Mouse (Mus musculus) heart, embryonic 14.5 days (tissue): Measurements from ENCODE around the gene Glud1. TPM values are rescaled to one million over a fixed set of nuclear protein-coding genes. Genes with fewer than 3 reads are reported as not detected.

ENCODE experiments used
- ATAC-seq: fragments of 200-750 bp; cut with Nextera tagmentation; 2 replicates; pipeline ENCODE4 v1.8.0; 2017; ENCODE audit warnings: low read depth, moderate TSS enrichment; ENCODE audit not compliant: insufficient number of reproducible peaks, insufficient read depth, low FRiP score
- H3K27ac ChIP-seq, 2 experiments: fragments of 200-500 bp in 1 of 2; fragments of 300-500 bp in 1 of 2; sonication (generic) in 1 of 2; replicated peaks in 1 of 2; 2 replicates each; pipeline ENCODE4 v1.5.1; 2012 to 2014; ENCODE audit warnings: low read depth in 2 of 2, low read length in 2 of 2, control low read depth in 1 of 2, mild to moderate bottlenecking in 1 of 2, mixed read lengths in 1 of 2; ENCODE audit not compliant: control insufficient read depth in 1 of 2, insufficient read depth in 1 of 2
- H3K27me3 ChIP-seq: fragments of 300-500 bp; sonication (generic); 2 replicates; pipeline ENCODE4 v1.6.1; 2014; ENCODE audit warnings: mild to moderate bottlenecking, low read length, control low read depth; ENCODE audit not compliant: control insufficient read depth, insufficient read depth
- H3K36me3 ChIP-seq: fragments of 300-500 bp; sonication (generic); 2 replicates; pipeline ENCODE4 v1.6.1; 2014; ENCODE audit warnings: mild to moderate bottlenecking, control low read depth, low read length, mixed read lengths; ENCODE audit not compliant: control insufficient read depth, insufficient read depth
- H3K4me1 ChIP-seq, 2 experiments: fragments of 200-500 bp in 1 of 2; fragments of 300-500 bp in 1 of 2; sonication (generic) in 1 of 2; 2 replicates each; pipeline ENCODE4 v1.6.1; 2012 to 2014; ENCODE audit warnings: low read length in 2 of 2, control low read depth in 1 of 2, mixed read lengths in 1 of 2; ENCODE audit not compliant: control insufficient read depth in 2 of 2, insufficient read depth in 2 of 2
- H3K4me2 ChIP-seq: fragments of 300-500 bp; sonication (generic); 2 replicates; pipeline ENCODE4 v1.6.1; 2014; ENCODE audit warnings: mild to moderate bottlenecking, low read length
- H3K4me3 ChIP-seq, 2 experiments: fragments of 200-500 bp in 1 of 2; fragments of 300-500 bp in 1 of 2; sonication (generic) in 1 of 2; 2 replicates each; pipeline ENCODE4 v1.5.1; 2012 to 2014; ENCODE audit warnings: low read length in 2 of 2, mild to moderate bottlenecking in 2 of 2, control low read depth in 1 of 2, low read depth in 1 of 2, moderate library complexity in 1 of 2; ENCODE audit not compliant: control insufficient read depth in 1 of 2, insufficient read depth in 1 of 2
- H3K9ac ChIP-seq: fragments of 300-500 bp; sonication (generic); 2 replicates; pipeline ENCODE4 v1.6.1; 2014; ENCODE audit warnings: mild to moderate bottlenecking, low read length
- H3K9me3 ChIP-seq: fragments of 300-500 bp; sonication (generic); 2 replicates; pipeline ENCODE4 v1.6.1; 2016; ENCODE audit warnings: low read length, control low read depth; ENCODE audit not compliant: control insufficient read depth
- WGBS: fragments of 180-500 bp; shearing (Covaris S2); extraction: QIAGEN DNeasy Blood & Tissue Kit; methylation state at CpG from one replicate; pipeline ENCODE4 v1.1.7; 2014; 5-methylcytosine and 5-hydroxymethylcytosine counted together
- polyA plus RNA-seq: library from polyadenylated mRNA; unstranded; fragments of >200 nt; fragmentation: Nextera tagmentation; extraction: Ambion mirVana; gene quantifications from 2 replicates; pipeline ENCODE4 v1.2.1, GENCODE M21; 2014

Glud1 gene
- 65.4 and 68.0 TPM in 2 replicates for polyA plus RNA-seq

DNA sequence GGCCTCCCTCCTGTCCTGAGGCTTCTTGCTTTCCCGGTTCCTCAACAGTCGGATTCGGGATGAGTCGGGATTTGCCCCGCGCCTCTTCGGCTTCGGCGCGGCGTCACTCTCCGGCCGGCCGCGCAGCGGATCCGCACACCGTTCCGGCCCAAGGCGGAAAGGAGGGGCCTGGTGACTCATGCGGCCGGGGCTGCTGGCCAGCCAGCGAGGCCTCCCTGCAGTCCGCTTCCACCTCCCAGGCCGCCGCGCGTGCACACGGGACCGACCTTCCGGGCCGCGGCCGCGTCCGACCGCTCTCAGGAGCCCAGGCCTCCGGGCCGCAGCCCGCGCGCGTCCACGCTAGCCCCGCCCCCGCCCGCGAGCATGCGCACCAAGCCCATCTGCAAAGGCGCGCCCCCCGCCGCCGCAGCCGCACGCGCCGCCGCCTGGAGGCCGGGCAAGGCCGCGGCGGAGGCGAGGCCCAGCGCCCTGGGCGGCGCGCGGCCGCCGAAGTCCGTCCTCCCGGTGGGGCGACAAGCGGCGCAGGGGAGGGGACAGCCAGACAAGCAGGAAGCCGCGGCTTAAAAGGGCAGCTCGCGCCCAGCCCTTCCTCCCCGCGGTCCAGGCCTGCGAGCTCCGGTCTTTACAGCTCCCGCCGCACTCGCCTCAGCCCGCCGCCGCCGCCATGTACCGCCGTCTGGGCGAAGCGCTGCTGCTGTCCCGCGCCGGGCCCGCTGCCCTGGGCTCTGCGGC, at the start of gene Glud1, which contains the start of gene Shld2:
TSS of gene Glud1 (plus strand) at position 494 of the 732 bp plus-strand sequence.
TSS of gene Shld2 (minus strand) at position 260 of the 732 bp plus-strand sequence.
- no peaks in the 10 kb centered on the region for H3K27me3 ChIP-seq
- under 1% methylated on average over 86 of the region's 100 CpGs for WGBS
- ATAC-seq, result peak; percentile 97
- peaks cover 2 to 20% of the 10 kb centered on the region in 2 experiments for H3K4me1 ChIP-seq
- H3K36me3 ChIP-seq, result peaks cover 6% of the 10 kb centered on the region; the same call in 1 of the 2 replicates
- no peaks in the 10 kb centered on the region for H3K9me3 ChIP-seq
- peak within 1 kb of the TSS; percentile 91 for H3K9ac ChIP-seq
- H3K4me3 ChIP-seq, result peak within 1 kb of the TSS; percentile 84 to 91
- H3K4me2 ChIP-seq, result peak within 1 kb of the TSS; percentile 81
- H3K27ac ChIP-seq, result peak within 1 kb of the TSS; percentile 96

DNA sequence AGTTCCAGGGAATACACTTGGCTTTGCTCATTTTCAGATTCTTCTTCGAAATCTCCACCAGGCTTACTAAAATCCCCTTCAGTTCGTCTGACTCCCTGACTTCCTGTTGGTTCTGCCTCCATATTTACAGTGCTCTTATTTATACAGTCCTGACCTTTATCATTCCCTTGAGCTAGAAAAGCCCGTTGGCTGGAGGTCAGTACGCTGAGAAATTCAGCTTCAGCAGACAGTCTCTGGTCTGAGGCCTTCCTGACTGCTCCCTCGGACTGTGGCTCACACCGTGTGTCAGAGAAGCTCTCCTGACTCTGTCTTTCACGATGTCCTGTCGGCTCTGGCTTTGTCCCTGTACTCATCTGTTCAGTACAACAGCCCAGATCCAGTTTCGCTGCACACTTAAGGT, 42.5 kb upstream of the Glud1 start:
- Histone ChIP-seq H3K4me3 (no peak overlapping the region), H3K9me3 (no peaks in the 10 kb centered on the region), H3K4me1 (no peaks in the 10 kb centered on the region), H3K27me3 (no peaks in the 10 kb centered on the region), H3K36me3 (no peaks in the 10 kb centered on the region), H3K9ac (no peak overlapping the region), H3K27ac (no peak overlapping the region), H3K4me2 (no peak overlapping the region)
- ATAC-seq, result no peak
- 70% methylated on average over 9 of the region's 9 CpGs for WGBS

DNA sequence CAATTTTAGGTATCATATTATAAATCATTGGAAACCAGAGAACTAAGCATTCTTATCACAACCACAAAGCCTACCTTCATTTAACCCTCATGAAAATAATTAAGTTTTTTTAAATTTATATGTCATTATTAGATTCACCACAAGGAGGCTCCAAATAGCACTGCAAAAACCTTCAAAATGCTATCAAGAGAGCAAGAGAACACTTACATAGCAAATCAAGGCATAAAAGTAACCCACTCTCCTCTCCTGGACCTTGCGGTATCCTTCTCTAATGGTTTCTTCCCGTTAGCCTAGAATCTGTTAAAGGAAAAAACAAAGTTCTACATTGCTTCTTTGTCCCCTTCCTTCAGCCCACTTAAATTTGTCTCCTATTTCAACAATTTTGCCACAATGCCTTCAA, 37.2 kb upstream of the Glud1 start:
- Histone ChIP-seq H3K4me3 (no peak overlapping the region), H3K4me1 (no peaks in the 10 kb centered on the region), H3K36me3 (no peaks in the 10 kb centered on the region), H3K9me3 (no peaks in the 10 kb centered on the region), H3K4me2 (no peak overlapping the region), H3K27ac (no peak overlapping the region), H3K27me3 (no peaks in the 10 kb centered on the region), H3K9ac (no peak overlapping the region)
- WGBS, result 56% methylated on average over 2 of the region's 2 CpGs
- ATAC-seq, result no peak

DNA sequence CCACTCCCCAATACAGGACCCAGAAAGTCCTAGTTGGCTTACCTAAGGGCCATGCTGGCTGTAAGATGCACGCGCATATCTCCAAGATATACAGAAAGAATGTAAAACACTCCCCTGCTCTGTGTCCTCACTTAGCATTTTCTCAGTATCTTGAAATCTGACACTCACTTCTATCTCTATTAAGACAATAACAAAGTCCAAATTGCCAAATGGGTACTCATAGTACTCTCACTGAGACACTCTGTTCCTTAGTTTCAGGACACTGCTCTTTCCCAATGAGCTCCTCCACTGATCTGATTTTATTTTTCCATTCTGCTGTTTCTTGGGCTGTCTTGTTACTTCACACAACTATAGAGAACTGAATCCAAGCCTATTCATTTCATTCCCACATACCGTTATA, 36.4 kb upstream of the Glud1 start:
- no peaks in the 10 kb centered on the region for H3K4me1 ChIP-seq
- H3K4me3 ChIP-seq, result no peak overlapping the region
- H3K36me3 ChIP-seq, result no peaks in the 10 kb centered on the region
- no peaks in the 10 kb centered on the region for H3K9me3 ChIP-seq
- WGBS, result 94% methylated on average over 3 of the region's 3 CpGs
- no peak overlapping the region for H3K4me2 ChIP-seq
- H3K9ac ChIP-seq, result no peak overlapping the region
- no peak for ATAC-seq
- H3K27ac ChIP-seq, result no peak overlapping the region
- no peaks in the 10 kb centered on the region for H3K27me3 ChIP-seq

DNA sequence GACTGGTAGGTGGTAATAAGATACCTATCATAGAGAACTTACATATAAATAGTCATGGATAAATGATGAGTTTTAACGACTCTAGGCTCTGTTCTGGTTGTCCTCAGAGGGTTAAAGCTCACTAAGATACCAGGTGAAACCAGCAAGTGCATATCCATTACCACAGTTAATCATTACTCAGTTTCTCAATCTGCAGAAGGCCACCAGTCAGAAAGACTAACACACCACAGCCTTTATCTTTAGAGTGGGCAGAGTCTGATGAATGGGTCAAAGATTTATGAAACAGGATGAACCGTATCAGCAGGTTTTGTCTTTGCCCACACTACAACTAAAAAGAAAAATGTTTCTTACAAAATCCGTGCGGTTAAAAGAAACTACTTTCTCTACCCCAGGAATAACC, 35.3 kb upstream of the Glud1 start:
- Histone ChIP-seq H3K27ac (no peak overlapping the region), H3K4me2 (no peak overlapping the region), H3K4me3 (no peak overlapping the region), H3K4me1 (no peaks in the 10 kb centered on the region), H3K9me3 (no peaks in the 10 kb centered on the region), H3K36me3 (no peaks in the 10 kb centered on the region), H3K27me3 (no peaks in the 10 kb centered on the region), H3K9ac (no peak overlapping the region)
- no peak for ATAC-seq
- 89% methylated on average over 4 of the region's 4 CpGs for WGBS

DNA sequence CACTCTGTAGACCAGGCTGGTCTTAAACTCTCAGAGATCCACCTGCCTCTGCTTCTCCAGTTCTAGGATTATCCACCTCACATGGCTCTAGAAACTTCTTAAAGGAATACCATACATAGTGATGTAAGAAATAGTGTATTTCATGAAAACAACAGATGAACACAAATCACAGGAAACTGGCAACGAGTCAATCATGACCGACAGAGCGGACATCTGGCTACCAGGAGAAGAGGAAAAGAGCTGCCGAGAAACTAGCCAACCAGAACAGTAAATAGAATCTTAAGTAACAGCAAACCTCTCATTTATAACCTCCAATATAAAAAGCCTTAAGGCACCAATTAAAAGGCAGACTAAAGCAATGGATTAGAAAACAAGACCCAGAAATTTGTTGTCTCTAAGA, 30.8 kb upstream of the Glud1 start:
- Histone ChIP-seq H3K9me3 (no peaks in the 10 kb centered on the region), H3K4me3 (no peak overlapping the region), H3K27me3 (no peaks in the 10 kb centered on the region), H3K36me3 (no peaks in the 10 kb centered on the region), H3K27ac (no peak overlapping the region), H3K9ac (no peak overlapping the region), H3K4me1 (no peaks in the 10 kb centered on the region), H3K4me2 (no peak overlapping the region)
- 84% methylated on average over 4 of the region's 4 CpGs for WGBS
- ATAC-seq, result no peak

DNA sequence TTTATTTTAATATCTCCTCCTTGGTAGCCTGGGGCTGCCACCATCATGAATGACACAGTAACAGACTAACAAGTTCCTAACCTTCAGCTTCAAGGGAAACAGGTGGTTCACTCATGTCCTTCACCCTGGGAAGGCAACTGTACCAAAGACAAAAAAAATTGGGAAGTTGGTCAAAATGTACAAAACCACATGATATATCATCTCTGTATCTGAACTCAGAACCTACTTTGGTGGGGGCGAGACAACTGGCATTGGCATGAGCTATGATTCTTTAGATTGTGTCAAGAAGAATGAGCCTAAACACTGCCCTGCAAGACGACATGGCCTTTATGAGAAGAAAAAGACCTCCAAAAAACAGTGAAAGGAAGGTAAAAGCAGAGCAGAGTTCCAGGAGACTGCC, 29.7 kb upstream of the Glud1 start:
- no peak for ATAC-seq
- Histone ChIP-seq H3K36me3 (no peaks in the 10 kb centered on the region), H3K9me3 (no peaks in the 10 kb centered on the region), H3K27me3 (no peaks in the 10 kb centered on the region), H3K4me2 (no peak overlapping the region), H3K4me1 (no peaks in the 10 kb centered on the region), H3K4me3 (no peak overlapping the region), H3K9ac (no peak overlapping the region), H3K27ac (no peak overlapping the region)
- WGBS, result 86% methylated on average over 2 of the region's 2 CpGs
